Mouse (Mus musculus): ENCODE measurements around the gene Asah2.

DNA sequence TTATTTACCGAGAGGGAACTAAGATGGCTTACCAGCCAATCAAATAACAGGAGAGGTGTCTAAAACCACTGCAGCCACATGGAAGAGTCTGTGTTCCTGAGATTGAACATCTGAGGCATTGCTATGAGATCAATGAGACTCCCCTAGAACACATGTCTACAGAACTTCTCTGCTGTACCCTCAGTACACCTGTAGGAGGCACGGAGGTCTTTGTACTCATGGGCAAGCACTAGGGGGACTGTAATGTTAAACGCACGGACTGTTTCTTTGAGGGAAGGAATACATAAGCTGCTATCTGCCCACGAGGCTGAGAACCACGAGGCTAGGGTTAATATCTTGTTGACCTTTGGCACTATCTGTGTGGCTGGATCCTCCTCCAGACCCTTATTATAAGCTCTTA lies 44.5 kb upstream of the Asah2 start:
- TF ChIP-seq CTCF (IDR thresholded peaks at IDR 0.05; ENCODE audit: low read depth, low read length): no peak
- TF ChIP-seq POLR2A (IDR thresholded peaks at IDR 0.05; ENCODE audit: insufficient read depth, low read length): no peak
